Mouse (Mus musculus) kidney, postnatal 0 days (tissue): Measurements from ENCODE around the gene Sh2d3c. TPM values are rescaled to one million over a fixed set of nuclear protein-coding genes. Genes with fewer than 3 reads are reported as not detected.
A peak's percentile ranks its signal among the peaks of the same experiment; 100 is the strongest.

Source experiments
- ATAC-seq: fragments of 200-750 bp; cut with Nextera tagmentation; replicated peaks from 2 replicates; pipeline ENCODE4 v1.8.0; 2017; ENCODE audit warnings: low read depth, moderate number of reproducible peaks, moderate TSS enrichment, moderate library complexity; ENCODE audit not compliant: low FRiP score
- DNase-seq: peaks from one replicate; pipeline ENCODE4 v3.0.0-alpha.2; 2016; ENCODE audit warnings: low spot score
- H3K27ac ChIP-seq: fragments of 300-500 bp; sonication (generic); 2 replicates; pipeline ENCODE4 v1.5.1; 2014; ENCODE audit warnings: mild to moderate bottlenecking
- H3K27me3 ChIP-seq: fragments of 300-500 bp; sonication (generic); 2 replicates; pipeline ENCODE4 v1.6.1; 2014; ENCODE audit warnings: low read length, mixed read lengths; ENCODE audit not compliant: insufficient read depth
- H3K36me3 ChIP-seq: fragments of 300-500 bp; sonication (generic); 2 replicates; pipeline ENCODE4 v1.6.1; 2014; ENCODE audit warnings: low read length, mixed read lengths; ENCODE audit not compliant: insufficient read depth
- H3K4me1 ChIP-seq: fragments of 300-500 bp; sonication (generic); replicated peaks from 2 replicates; pipeline ENCODE4 v1.6.1; 2014; ENCODE audit warnings: antibody characterized with exemption, low read length, mixed read lengths; ENCODE audit not compliant: insufficient read depth
- H3K4me2 ChIP-seq: fragments of 300-500 bp; sonication (generic); 2 replicates; pipeline ENCODE4 v1.6.1; 2014; ENCODE audit warnings: mild to moderate bottlenecking, low read length, moderate library complexity, mixed read lengths
- H3K4me3 ChIP-seq: fragments of 300-500 bp; sonication (generic); replicated peaks from 2 replicates; pipeline ENCODE4 v1.5.1; 2014; ENCODE audit warnings: low read depth, low read length
- H3K9ac ChIP-seq: fragments of 300-500 bp; sonication (generic); 2 replicates; pipeline ENCODE4 v1.6.1; 2014; ENCODE audit warnings: low read depth, low read length
- H3K9me3 ChIP-seq: fragments of 300-500 bp; sonication (generic); replicated peaks from 2 replicates; pipeline ENCODE4 v1.6.1; 2016; ENCODE audit warnings: low read length, inconsistent platforms, mixed read lengths
- CTCF ChIP-seq: IDR thresholded peaks from 2 replicates; pipeline ENCODE4 v1.5.1; 2016; ENCODE audit warnings: antibody characterized with exemption, low read depth, mild to moderate bottlenecking, moderate library complexity
- WGBS: fragments of 180-500 bp; shearing (Covaris S2); extraction: QIAGEN DNeasy Blood & Tissue Kit; methylation state at CpG from one replicate; pipeline ENCODE4 v1.1.7; 2014; 5-methylcytosine and 5-hydroxymethylcytosine counted together
- polyA plus RNA-seq: library from polyadenylated mRNA; unstranded; fragments of >200 nt; fragmentation: Nextera tagmentation; extraction: Ambion mirVana; gene quantifications from 2 replicates; pipeline ENCODE4 v1.2.1, GENCODE M21; 2015

The Sh2d3c gene
- polyA plus RNA-seq, 1 experiment from 2014 or later: 31.1 TPM

DNA sequence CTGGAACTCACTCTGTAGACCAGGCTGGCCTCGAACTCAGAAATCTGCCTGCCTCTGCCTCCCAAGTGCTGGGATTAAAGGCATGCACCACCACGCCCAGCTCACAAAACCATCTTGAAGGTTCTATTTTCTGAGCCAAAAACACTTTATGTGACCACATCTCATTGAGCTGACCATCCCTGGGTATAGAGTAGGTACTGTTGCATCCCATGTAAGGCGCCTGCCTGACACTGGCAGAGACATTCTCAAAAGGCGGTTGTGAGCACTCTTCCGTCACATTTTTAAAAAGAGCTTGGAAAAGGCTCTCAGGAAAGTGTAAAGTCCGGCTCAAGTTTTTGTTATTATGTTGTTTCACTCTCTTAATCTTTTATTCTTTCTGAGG, 35.8 kb downstream of the Sh2d3c start:
- 39% methylated on average over 6 of the region's 6 CpGs for WGBS
- Histone ChIP-seq H3K4me2 (no peak overlapping the region), H3K4me3 (peak overlapping the region; percentile 73; the same call in 1 of the 2 replicates), H3K9ac (no peak overlapping the region), H3K36me3 (peaks cover 43% of the 10 kb centered on the region; the same call in 1 of the 2 replicates), H3K27me3 (no peaks in the 10 kb centered on the region), H3K27ac (no peak overlapping the region), H3K9me3 (no peaks in the 10 kb centered on the region), H3K4me1 (0 out of 2 replicates have a peak, but pooled peaks cover 4% of the 10 kb centered on the region)
- no peak for TF ChIP-seq CTCF
- peak; percentile 6; the same call in 1 of the 2 replicates for ATAC-seq
- no peak for DNase-seq

DNA sequence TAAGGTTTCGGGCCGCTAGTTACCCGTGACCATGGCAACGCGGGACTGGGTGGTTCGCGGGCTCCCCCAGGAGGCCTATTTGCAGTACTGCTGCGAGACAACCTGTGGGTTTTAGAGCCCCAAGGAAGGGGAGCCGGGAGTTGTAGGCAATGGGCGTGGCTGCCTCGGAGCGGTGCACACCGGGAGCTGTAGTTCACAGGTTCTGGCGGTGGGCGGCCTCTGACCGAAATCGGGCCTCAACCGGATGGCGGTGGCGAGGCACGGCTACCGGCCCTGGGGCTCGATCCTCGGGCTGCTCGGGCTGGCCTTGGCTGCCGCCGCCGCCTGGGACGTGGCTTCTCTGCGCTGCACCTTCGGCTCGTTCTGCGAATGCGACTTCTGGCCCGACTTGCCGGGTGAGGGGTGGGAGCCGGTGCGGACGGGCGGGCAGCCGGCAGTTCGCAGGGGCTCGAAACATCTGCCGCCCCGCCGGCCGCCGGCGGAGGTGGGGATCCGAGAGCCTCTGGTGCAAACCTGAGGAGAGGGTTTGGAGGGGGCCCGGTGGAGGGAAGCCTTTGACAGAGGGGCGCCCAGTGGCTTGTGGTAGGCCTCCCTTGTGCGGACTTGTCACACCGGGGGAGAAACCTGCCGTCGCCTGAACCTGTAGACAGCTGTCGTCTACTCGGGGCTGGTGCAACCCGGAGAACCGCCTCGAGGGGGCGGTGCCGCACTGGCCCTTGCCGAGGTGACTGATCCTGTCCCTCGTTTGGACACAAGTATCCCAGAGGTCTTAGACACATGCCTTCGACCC, 36.4 kb downstream of the Sh2d3c start, which contains the start of gene Tor2a:
Gene Tor2a, plus strand, starts transcription at position 179 of the 790 bp plus-strand sequence.
- H3K9me3 ChIP-seq: no peaks in the 10 kb centered on the region
- no peaks in the 10 kb centered on the region for H3K27me3 ChIP-seq
- DNase-seq (peak; percentile 99), ATAC-seq (peak; percentile 93)
- TF ChIP-seq CTCF: peak; percentile 98
- peak within 1 kb of the TSS; percentile 92 for H3K27ac ChIP-seq
- H3K4me1 ChIP-seq: no peaks in the 10 kb centered on the region
- peak within 1 kb of the TSS; percentile 91 for H3K9ac ChIP-seq
- under 1% methylated on average over 65 of the region's 66 CpGs for WGBS
- H3K4me2 ChIP-seq: peak within 1 kb of the TSS; percentile 75
- peak within 1 kb of the TSS; percentile 73 for H3K4me3 ChIP-seq
- peaks cover 40% of the 10 kb centered on the region; the same call in 1 of the 2 replicates for H3K36me3 ChIP-seq

- Histone ChIP-seq H3K4me2 (no peak overlapping the region), H3K4me1 (no peaks in the 10 kb centered on the region), H3K4me3 (no peak overlapping the region), H3K27me3 (no peaks in the 10 kb centered on the region), H3K9me3 (no peaks in the 10 kb centered on the region), H3K9ac (0 out of 2 replicates have a peak overlapping the region, but pooled peaks have one; percentile 3), H3K36me3 (peaks cover 34% of the 10 kb centered on the region; the same call in 1 of the 2 replicates), H3K27ac (no peak overlapping the region; the same call in 1 of the 2 replicates)
- DNase-seq (no peak), ATAC-seq (0 out of 2 replicates have a peak, but pooled peaks have one; percentile 15)
- WGBS: 59% methylated on average over 8 of the region's 8 CpGs
- no peak for TF ChIP-seq CTCF
Observed at GRCm38 (mm10) chr2:32758503-32758902, 37.6 kb downstream of the Sh2d3c start.

GRCm38 (mm10) chr2:32759001-32759400, 38.1 kb downstream of the Sh2d3c start:
- peaks cover 31% of the 10 kb centered on the region; the same call in 1 of the 2 replicates for H3K36me3 ChIP-seq
- TF ChIP-seq CTCF: no peak
- H3K27ac ChIP-seq: no peak overlapping the region
- no peak overlapping the region for H3K4me3 ChIP-seq
- no peak overlapping the region for H3K4me2 ChIP-seq
- H3K27me3 ChIP-seq: no peaks in the 10 kb centered on the region
- DNase-seq: no peak
- no peak for ATAC-seq
- no peak overlapping the region for H3K9ac ChIP-seq
- no peaks in the 10 kb centered on the region for H3K9me3 ChIP-seq
- 94% methylated on average over 2 of the region's 2 CpGs for WGBS
- H3K4me1 ChIP-seq: no peaks in the 10 kb centered on the region

- H3K36me3 ChIP-seq: 0 out of 2 replicates have a peak, but pooled peaks cover 21% of the 10 kb centered on the region
- H3K9me3 ChIP-seq: no peaks in the 10 kb centered on the region
- no peak for DNase-seq
- no peak overlapping the region for H3K27ac ChIP-seq
- no peak overlapping the region for H3K4me2 ChIP-seq
- H3K27me3 ChIP-seq: no peaks in the 10 kb centered on the region
- ATAC-seq: no peak
- no peak for TF ChIP-seq CTCF
- H3K4me3 ChIP-seq: no peak overlapping the region
- 89% methylated on average over 14 of the region's 14 CpGs for WGBS
- no peak overlapping the region for H3K9ac ChIP-seq
- H3K4me1 ChIP-seq: no peaks in the 10 kb centered on the region
Observed at GRCm38 (mm10) chr2:32761361-32761760, 40.5 kb downstream of the Sh2d3c start.

DNA sequence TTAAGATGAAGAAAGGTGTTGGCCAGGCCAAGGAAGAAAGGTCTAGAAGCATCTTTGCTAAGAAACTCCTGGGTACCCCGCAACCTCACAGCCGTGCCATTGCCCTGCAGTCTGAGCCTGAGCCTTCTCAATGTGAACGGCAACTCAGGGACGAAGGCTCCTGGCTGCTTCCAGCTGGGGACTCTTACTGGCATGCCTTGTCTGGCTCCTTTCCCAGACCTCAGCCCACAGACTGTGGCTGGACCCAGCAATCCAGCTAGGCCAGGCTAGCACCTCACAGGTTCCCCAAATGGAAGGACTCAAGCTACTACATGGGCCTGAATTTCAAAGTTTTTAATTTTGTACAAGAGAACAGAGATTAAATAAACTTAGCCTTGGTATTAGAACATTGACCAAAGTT, 41.0 kb downstream of the Sh2d3c start:
- Histone ChIP-seq H3K27ac (no peak overlapping the region), H3K9ac (no peak overlapping the region), H3K4me1 (no peaks in the 10 kb centered on the region), H3K4me3 (no peak overlapping the region), H3K27me3 (no peaks in the 10 kb centered on the region), H3K4me2 (no peak overlapping the region), H3K9me3 (no peaks in the 10 kb centered on the region), H3K36me3 (0 out of 2 replicates have a peak, but pooled peaks cover 21% of the 10 kb centered on the region)
- WGBS: 85% methylated on average over 4 of the region's 4 CpGs
- DNase-seq (no peak), ATAC-seq (no peak)
- TF ChIP-seq CTCF: no peak
